Mouse (Mus musculus) liver, embryonic 15.5 days (tissue): Measurements from ENCODE around the gene Edn2. TPM values are rescaled to one million over a fixed set of nuclear protein-coding genes. Genes with fewer than 3 reads are reported as not detected.

ENCODE experiments used
- ATAC-seq: fragments of 200-750 bp; cut with Nextera tagmentation; 2 replicates; pipeline ENCODE4 v1.8.0; 2017; ENCODE audit warnings: moderate number of reproducible peaks, mild to moderate bottlenecking, moderate library complexity; ENCODE audit not compliant: insufficient read depth
- H3K27ac ChIP-seq: fragments of 300-500 bp; sonication (generic); replicated peaks from 2 replicates; pipeline ENCODE4 v1.5.1; 2015; ENCODE audit warnings: mild to moderate bottlenecking, inconsistent platforms
- H3K27me3 ChIP-seq: fragments of 300-500 bp; sonication (generic); 2 replicates; pipeline ENCODE4 v1.6.1; 2015; ENCODE audit warnings: mild to moderate bottlenecking, inconsistent platforms
- H3K36me3 ChIP-seq: fragments of 300-500 bp; sonication (generic); replicated peaks from 2 replicates; pipeline ENCODE4 v1.6.1; 2015; ENCODE audit warnings: moderate library complexity, mild to moderate bottlenecking, inconsistent platforms
- H3K4me1 ChIP-seq: fragments of 300-500 bp; sonication (generic); replicated peaks from 2 replicates; pipeline ENCODE4 v1.6.1; 2015; ENCODE audit warnings: inconsistent platforms
- H3K4me2 ChIP-seq: fragments of 300-500 bp; sonication (generic); 2 replicates; pipeline ENCODE4 v1.6.1; 2015; ENCODE audit warnings: moderate library complexity, mild to moderate bottlenecking, inconsistent platforms
- H3K4me3 ChIP-seq: fragments of 300-500 bp; sonication (generic); replicated peaks from 2 replicates; pipeline ENCODE4 v1.5.1; 2015; ENCODE audit warnings: mild to moderate bottlenecking, inconsistent platforms
- H3K9ac ChIP-seq: fragments of 300-500 bp; sonication (generic); 2 replicates; pipeline ENCODE4 v1.6.1; 2015; ENCODE audit warnings: moderate library complexity, mild to moderate bottlenecking, inconsistent platforms
- H3K9me3 ChIP-seq: fragments of 300-500 bp; sonication (generic); replicated peaks from 2 replicates; pipeline ENCODE4 v1.6.1; 2016; ENCODE audit warnings: inconsistent platforms
- WGBS: fragments of 180-500 bp; shearing (Covaris S2); methylation state at CpG from one replicate; pipeline ENCODE4 v1.1.7; 2015; ENCODE audit warnings: mixed read lengths; ENCODE audit not compliant: insufficient replicate concordance; 5-methylcytosine and 5-hydroxymethylcytosine counted together
- polyA plus RNA-seq: library from polyadenylated mRNA; unstranded; fragments of >200 nt; fragmentation: Nextera tagmentation; extraction: Ambion mirVana; gene quantifications from 2 replicates; pipeline ENCODE4 v1.2.1, GENCODE M21; 2015

The Edn2 gene
- polyA plus RNA-seq, 1 experiment from 2014 or later: not detected

DNA sequence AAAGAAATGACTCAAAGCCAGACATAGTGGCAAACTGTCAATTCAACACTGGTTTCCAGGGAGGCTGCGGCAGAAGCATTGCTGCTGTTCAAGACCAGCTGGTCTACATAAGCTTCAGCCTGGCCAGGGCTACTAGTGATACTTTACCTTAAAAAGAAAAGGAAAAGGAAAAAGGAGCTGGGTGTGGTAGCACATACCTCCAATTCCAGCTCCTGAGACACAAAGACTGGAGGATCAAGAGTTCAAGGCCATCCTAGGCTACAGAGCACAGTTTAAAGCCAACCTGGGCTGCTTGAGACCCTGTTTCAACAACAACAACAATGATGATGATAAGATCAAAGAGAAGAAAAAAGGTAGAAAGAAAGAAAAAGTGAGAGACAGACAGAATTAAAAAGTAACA, 25.4 kb downstream of the Edn2 start:
- Histone ChIP-seq H3K27me3 (no peaks in the 10 kb centered on the region), H3K36me3 (no peaks in the 10 kb centered on the region), H3K27ac (no peak overlapping the region), H3K4me1 (no peaks in the 10 kb centered on the region), H3K4me3 (no peak overlapping the region), H3K9me3 (no peaks in the 10 kb centered on the region), H3K4me2 (no peak overlapping the region), H3K9ac (no peak overlapping the region)
- no peak for ATAC-seq
- WGBS: 71% methylated on average over 1 of the region's 1 CpGs

- Histone ChIP-seq H3K9ac (no peak overlapping the region), H3K27ac (no peak overlapping the region), H3K4me2 (no peak overlapping the region), H3K36me3 (no peaks in the 10 kb centered on the region), H3K9me3 (no peaks in the 10 kb centered on the region), H3K4me3 (no peak overlapping the region), H3K27me3 (no peaks in the 10 kb centered on the region), H3K4me1 (no peaks in the 10 kb centered on the region)
- no peak for ATAC-seq
- WGBS: 8% methylated on average over 4 of the region's 4 CpGs
Measured at GRCm38 (mm10) chr4:120186934-120187333, 25.9 kb downstream of the Edn2 start.

DNA sequence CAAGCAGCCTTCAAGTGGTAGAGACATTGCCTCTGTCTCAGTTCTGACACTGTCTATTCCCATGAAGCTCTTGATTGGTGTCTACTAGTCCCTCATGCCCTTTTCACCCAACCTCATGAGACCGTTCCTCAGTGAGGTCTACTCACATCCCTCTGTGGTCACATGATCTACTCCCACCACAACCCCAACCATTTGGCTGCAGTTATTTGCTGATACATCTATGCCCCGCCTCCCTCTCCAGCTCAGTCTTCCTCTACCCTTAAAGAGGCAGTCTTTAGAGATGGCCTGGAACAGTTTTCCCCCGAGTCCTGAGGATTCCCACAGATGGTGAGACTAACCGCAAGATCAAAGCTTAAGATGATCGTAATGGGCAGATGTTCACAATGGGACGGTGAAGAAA, 27.2 kb downstream of the Edn2 start:
- no peak overlapping the region for H3K4me2 ChIP-seq
- H3K4me1 ChIP-seq: no peaks in the 10 kb centered on the region
- 62% methylated on average over 6 of the region's 6 CpGs for WGBS
- no peak overlapping the region for H3K4me3 ChIP-seq
- no peak for ATAC-seq
- no peaks in the 10 kb centered on the region for H3K9me3 ChIP-seq
- H3K27me3 ChIP-seq: no peaks in the 10 kb centered on the region
- H3K9ac ChIP-seq: no peak overlapping the region
- no peak overlapping the region for H3K27ac ChIP-seq
- no peaks in the 10 kb centered on the region for H3K36me3 ChIP-seq

- no peaks in the 10 kb centered on the region for H3K9me3 ChIP-seq
- no peak overlapping the region for H3K4me3 ChIP-seq
- H3K27ac ChIP-seq: no peak overlapping the region
- WGBS: 42% methylated on average over 10 of the region's 10 CpGs
- no peak for ATAC-seq
- no peak overlapping the region for H3K9ac ChIP-seq
- no peak overlapping the region for H3K4me2 ChIP-seq
- no peaks in the 10 kb centered on the region for H3K36me3 ChIP-seq
- H3K4me1 ChIP-seq: no peaks in the 10 kb centered on the region
- no peaks in the 10 kb centered on the region for H3K27me3 ChIP-seq
Measured at GRCm38 (mm10) chr4:120188651-120189161, 27.7 kb downstream of the Edn2 start.

GRCm38 (mm10) chr4:120189941-120190340, 28.9 kb downstream of the Edn2 start:
- WGBS: 19% methylated on average over 2 of the region's 2 CpGs
- no peaks in the 10 kb centered on the region for H3K36me3 ChIP-seq
- no peak overlapping the region for H3K27ac ChIP-seq

GRCm38 (mm10) chr4:120191987-120192386, 31.0 kb downstream of the Edn2 start:
- no peaks in the 10 kb centered on the region for H3K9me3 ChIP-seq
- WGBS: 76% methylated on average over 2 of the region's 2 CpGs
- ATAC-seq: no peak
- H3K36me3 ChIP-seq: no peaks in the 10 kb centered on the region
- H3K9ac ChIP-seq: no peak overlapping the region
- no peaks in the 10 kb centered on the region for H3K4me1 ChIP-seq
- no peak overlapping the region for H3K4me2 ChIP-seq
- no peak overlapping the region for H3K4me3 ChIP-seq
- no peaks in the 10 kb centered on the region for H3K27me3 ChIP-seq
- H3K27ac ChIP-seq: no peak overlapping the region

More at GRCm38 (mm10) chr4:120189941-120190340, 28.9 kb downstream of the Edn2 start:
- H3K4me1 ChIP-seq: no peaks in the 10 kb centered on the region
- no peak overlapping the region for H3K9ac ChIP-seq
- no peaks in the 10 kb centered on the region for H3K27me3 ChIP-seq
- no peaks in the 10 kb centered on the region for H3K9me3 ChIP-seq
- H3K4me2 ChIP-seq: no peak overlapping the region
- ATAC-seq: no peak
- H3K4me3 ChIP-seq: no peak overlapping the region

GRCm38 (mm10) chr4:120194026-120194425, 33.0 kb downstream of the Edn2 start:
- Histone ChIP-seq H3K4me1 (no peaks in the 10 kb centered on the region), H3K9ac (no peak overlapping the region), H3K27me3 (no peaks in the 10 kb centered on the region), H3K27ac (no peak overlapping the region), H3K4me3 (no peak overlapping the region), H3K9me3 (no peaks in the 10 kb centered on the region), H3K36me3 (no peaks in the 10 kb centered on the region), H3K4me2 (no peak overlapping the region)
- no peak for ATAC-seq
- WGBS: 67% methylated on average over 5 of the region's 5 CpGs

- ATAC-seq: no peak
- no peak overlapping the region for H3K4me3 ChIP-seq
Measured at GRCm38 (mm10) chr4:120194965-120195364, 34.0 kb downstream of the Edn2 start.

DNA sequence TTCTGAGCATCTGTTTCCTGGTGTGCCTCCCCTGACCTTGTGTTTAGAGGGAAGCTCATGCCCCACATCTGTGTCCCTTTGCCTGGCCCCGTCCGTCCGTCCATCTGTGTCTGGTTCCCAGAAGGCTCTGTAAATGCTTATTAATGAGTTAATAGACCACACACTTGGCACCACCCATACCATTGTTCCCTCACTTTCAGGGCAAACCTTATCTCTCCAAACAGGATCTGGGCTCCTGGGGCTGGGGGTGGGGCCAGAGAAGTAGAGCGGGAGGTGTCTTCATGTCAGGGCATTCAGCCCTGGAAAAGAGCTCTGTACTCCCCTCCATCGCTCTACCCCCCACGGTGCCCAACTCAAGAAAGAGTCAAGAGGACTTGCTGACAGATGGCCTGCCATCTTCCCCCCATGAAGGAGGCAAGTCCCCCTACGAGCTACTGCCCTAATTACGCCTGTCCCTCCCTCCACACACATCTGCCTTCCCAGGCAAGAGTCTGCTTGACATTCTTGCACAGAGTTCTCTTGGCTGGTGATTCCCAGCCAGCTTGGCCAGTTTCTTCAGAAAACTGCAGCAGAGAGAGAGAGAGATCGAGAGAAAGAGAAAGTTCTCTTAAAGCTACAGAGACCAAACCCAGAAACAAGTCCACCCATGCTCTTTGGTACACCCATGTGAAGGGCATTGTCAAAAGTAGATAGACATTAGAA, 38.3 kb downstream of the Edn2 start:
- Histone ChIP-seq H3K27ac (no peak overlapping the region), H3K9ac (no peak overlapping the region), H3K4me1 (no peaks in the 10 kb centered on the region), H3K27me3 (no peaks in the 10 kb centered on the region; the same call in 1 of the 2 replicates), H3K9me3 (no peaks in the 10 kb centered on the region), H3K36me3 (no peaks in the 10 kb centered on the region), H3K4me3 (no peak overlapping the region), H3K4me2 (no peak overlapping the region)
- WGBS: 28% methylated on average over 9 of the region's 9 CpGs
- no peak for ATAC-seq

More at GRCm38 (mm10) chr4:120194965-120195364, 34.0 kb downstream of the Edn2 start:
- H3K27ac ChIP-seq: no peak overlapping the region
- no peak overlapping the region for H3K9ac ChIP-seq
- no peaks in the 10 kb centered on the region; the same call in 1 of the 2 replicates for H3K27me3 ChIP-seq
- no peaks in the 10 kb centered on the region for H3K4me1 ChIP-seq
- H3K9me3 ChIP-seq: no peaks in the 10 kb centered on the region
- no peaks in the 10 kb centered on the region for H3K36me3 ChIP-seq
- H3K4me2 ChIP-seq: no peak overlapping the region

DNA sequence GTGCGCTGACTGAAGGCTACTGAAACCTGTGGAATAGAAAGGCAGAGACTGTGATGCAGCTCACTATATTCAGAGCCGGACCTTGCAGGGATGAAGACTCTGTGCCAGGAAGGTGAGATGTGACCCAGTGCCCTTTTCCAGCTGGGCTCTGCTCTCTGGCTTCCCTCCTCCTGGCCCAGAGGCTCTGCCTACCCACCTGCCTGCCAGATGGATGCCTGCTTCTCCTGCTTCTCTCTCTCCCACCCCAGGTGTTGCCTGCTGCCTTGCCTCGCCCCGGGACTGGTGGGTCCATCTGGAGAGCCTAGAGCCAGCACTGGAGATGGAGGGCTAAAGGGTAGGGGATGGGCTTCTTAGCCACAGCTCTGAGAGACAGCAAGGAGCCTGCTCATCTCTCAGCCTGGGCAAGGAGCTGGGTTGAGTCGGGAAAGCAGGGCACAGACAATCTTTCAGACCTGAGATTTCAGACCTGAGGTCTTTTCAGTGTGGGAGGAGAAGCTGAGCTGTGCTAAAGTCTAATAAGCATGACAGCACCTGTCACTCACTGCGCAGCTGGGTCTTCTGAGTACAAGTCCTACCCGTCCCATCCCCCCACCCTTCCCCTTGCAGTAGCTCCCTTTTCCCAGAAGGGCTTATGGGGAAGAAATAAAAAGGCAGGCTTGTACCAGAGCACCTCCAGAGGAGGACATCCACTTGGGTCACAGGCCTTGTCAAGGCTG, 39.7 kb downstream of the Edn2 start:
- Histone ChIP-seq H3K4me1 (no peaks in the 10 kb centered on the region), H3K27me3 (no peaks in the 10 kb centered on the region; the same call in 1 of the 2 replicates), H3K36me3 (no peaks in the 10 kb centered on the region), H3K9me3 (no peaks in the 10 kb centered on the region), H3K4me3 (no peak overlapping the region), H3K9ac (no peak overlapping the region), H3K27ac (no peak overlapping the region), H3K4me2 (no peak overlapping the region)
- whole genome bisulfite sequencing: 60% methylated on average over 7 of the region's 7 CpGs
- ATAC-seq: no peak

DNA sequence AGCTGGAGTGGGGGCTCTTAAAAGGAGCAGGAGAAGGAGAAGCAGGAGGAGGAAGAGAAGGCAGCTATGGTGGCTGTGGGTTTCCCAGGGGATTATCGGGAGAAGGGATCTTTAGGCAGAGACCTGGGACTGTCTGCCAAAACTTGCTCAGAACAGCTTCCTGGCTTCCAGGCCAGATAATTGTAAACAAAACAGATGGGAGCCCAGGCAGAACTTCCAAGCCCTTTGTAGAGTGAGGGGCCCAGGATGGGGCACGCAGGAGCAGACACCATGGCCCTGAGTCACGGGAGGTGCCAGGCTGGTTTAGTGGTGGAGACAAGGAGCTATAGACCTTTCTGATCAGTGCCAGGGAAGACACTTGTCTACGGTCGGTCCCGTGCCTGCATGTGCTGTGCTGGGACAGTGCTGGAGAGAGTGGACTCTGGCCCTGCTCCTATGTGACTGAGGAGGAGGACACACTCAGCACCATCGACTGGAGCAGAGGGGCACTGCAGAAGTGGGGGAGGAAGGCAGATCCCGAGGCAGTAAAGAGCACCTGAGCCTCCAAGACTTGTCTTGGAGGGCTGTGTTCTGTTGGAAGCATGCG, 43.4 kb downstream of the Edn2 start:
- no peak for ATAC-seq
- Histone ChIP-seq H3K9me3 (no peaks in the 10 kb centered on the region), H3K4me2 (no peak overlapping the region), H3K27ac (no peak overlapping the region), H3K4me1 (no peaks in the 10 kb centered on the region), H3K36me3 (no peaks in the 10 kb centered on the region), H3K9ac (no peak overlapping the region), H3K4me3 (no peak overlapping the region), H3K27me3 (no peaks in the 10 kb centered on the region)
- WGBS: 42% methylated on average over 9 of the region's 9 CpGs
